Mouse (Mus musculus): ENCODE results near the gene Brd3. TPM values are rescaled to one million over a fixed set of nuclear protein-coding genes. Genes with fewer than 3 reads are reported as not detected.

The Brd3 gene
- polyA plus RNA-seq, 1 experiment from 2014 or later, result 122 TPM

- no peak overlapping the region for H3K4me3 ChIP-seq (ENCODE audit: low read depth, low read length)
- H3K9ac ChIP-seq (ENCODE audit: low read length), result no peak overlapping the region
- H3K27ac ChIP-seq (ENCODE audit: low read depth), result no peak overlapping the region
- peaks cover 40% of the 10 kb centered on the region for H3K4me1 ChIP-seq (replicated peaks; ENCODE audit: control insufficient read depth, insufficient read depth, low read length)
- no peak for DNase-seq (ENCODE audit: low spot score)
- ATAC-seq (replicated peaks; ENCODE audit: low FRiP score, low TSS enrichment, low read depth), result no peak
- H3K9me3 ChIP-seq (ENCODE audit: control insufficient read depth, low read length), result no peaks in the 10 kb centered on the region
- no peak overlapping the region for H3K4me2 ChIP-seq (ENCODE audit: low read length)
- peaks cover 14% of the 10 kb centered on the region; the same call in 1 of the 2 replicates for H3K36me3 ChIP-seq (ENCODE audit: control insufficient read depth, insufficient read depth, low read length)
- H3K27me3 ChIP-seq (replicated peaks; ENCODE audit: control insufficient read depth, insufficient read depth, low read length), result no peaks in the 10 kb centered on the region
Observed at GRCm38 (mm10) chr2:27471170-27471584, 36.3 kb downstream of the Brd3 start.

- Histone ChIP-seq H3K4me1 (replicated peaks; ENCODE audit: control insufficient read depth, insufficient read depth, low read length) (peaks cover 40% of the 10 kb centered on the region), H3K4me2 (ENCODE audit: low read length) (no peak overlapping the region), H3K27ac (ENCODE audit: low read depth) (no peak overlapping the region), H3K27me3 (replicated peaks; ENCODE audit: control insufficient read depth, insufficient read depth, low read length) (no peaks in the 10 kb centered on the region), H3K9me3 (ENCODE audit: control insufficient read depth, low read length) (no peaks in the 10 kb centered on the region), H3K4me3 (ENCODE audit: low read depth, low read length) (no peak overlapping the region), H3K9ac (ENCODE audit: low read length) (no peak overlapping the region), H3K36me3 (ENCODE audit: control insufficient read depth, insufficient read depth, low read length) (peaks cover 18% of the 10 kb centered on the region)
- 85% methylated on average over 2 of the region's 2 CpGs for WGBS
- DNase-seq (ENCODE audit: low spot score) (no peak), ATAC-seq (replicated peaks; ENCODE audit: low FRiP score, low TSS enrichment, low read depth) (no peak)
Observed at GRCm38 (mm10) chr2:27470535-27470934, 36.9 kb downstream of the Brd3 start.

- H3K9ac ChIP-seq (ENCODE audit: low read length), result no peak overlapping the region
- DNase-seq (ENCODE audit: low spot score) (no peak), ATAC-seq (replicated peaks; ENCODE audit: low FRiP score, low TSS enrichment, low read depth) (no peak)
- 60% methylated on average over 3 of the region's 3 CpGs for WGBS
- H3K4me1 ChIP-seq (replicated peaks; ENCODE audit: control insufficient read depth, insufficient read depth, low read length), result peaks cover 40% of the 10 kb centered on the region
- H3K4me3 ChIP-seq (ENCODE audit: low read depth, low read length), result no peak overlapping the region
- H3K27ac ChIP-seq (ENCODE audit: low read depth), result no peak overlapping the region
- no peaks in the 10 kb centered on the region for H3K27me3 ChIP-seq (replicated peaks; ENCODE audit: control insufficient read depth, insufficient read depth, low read length)
- peaks cover 22% of the 10 kb centered on the region for H3K36me3 ChIP-seq (ENCODE audit: control insufficient read depth, insufficient read depth, low read length)
- no peak overlapping the region for H3K4me2 ChIP-seq (ENCODE audit: low read length)
- no peaks in the 10 kb centered on the region for H3K9me3 ChIP-seq (ENCODE audit: control insufficient read depth, low read length)
Observed at GRCm38 (mm10) chr2:27469991-27470355, 37.5 kb downstream of the Brd3 start.

GRCm38 (mm10) chr2:27469292-27469990 lies 38.0 kb downstream of the Brd3 start:
- Histone ChIP-seq H3K4me2 (ENCODE audit: low read length) (no peak overlapping the region), H3K36me3 (ENCODE audit: control insufficient read depth, insufficient read depth, low read length) (peaks cover 25% of the 10 kb centered on the region), H3K4me3 (ENCODE audit: low read depth, low read length) (no peak overlapping the region), H3K4me1 (replicated peaks; ENCODE audit: control insufficient read depth, insufficient read depth, low read length) (peaks cover 40% of the 10 kb centered on the region), H3K27ac (ENCODE audit: low read depth) (no peak overlapping the region), H3K9ac (ENCODE audit: low read length) (no peak overlapping the region), H3K9me3 (ENCODE audit: control insufficient read depth, low read length) (no peaks in the 10 kb centered on the region), H3K27me3 (replicated peaks; ENCODE audit: control insufficient read depth, insufficient read depth, low read length) (no peaks in the 10 kb centered on the region)
- ATAC-seq (replicated peaks; ENCODE audit: low FRiP score, low TSS enrichment, low read depth) (no peak), DNase-seq (ENCODE audit: low spot score) (no peak)
- 67% methylated on average over 4 of the region's 4 CpGs for WGBS

GRCm38 (mm10) chr2:27462901-27463300 lies 44.6 kb downstream of the Brd3 start:
- no peak overlapping the region for H3K4me2 ChIP-seq (ENCODE audit: low read length)
- no peak overlapping the region for H3K4me3 ChIP-seq (ENCODE audit: low read depth, low read length)
- H3K27me3 ChIP-seq (replicated peaks; ENCODE audit: control insufficient read depth, insufficient read depth, low read length), result no peaks in the 10 kb centered on the region
- no peaks in the 10 kb centered on the region; the same call in 1 of the 2 replicates for H3K4me1 ChIP-seq (replicated peaks; ENCODE audit: control insufficient read depth, insufficient read depth, low read length)
- no peak overlapping the region for H3K27ac ChIP-seq (ENCODE audit: low read depth)
- WGBS, result 88% methylated on average over 4 of the region's 4 CpGs
- ATAC-seq (replicated peaks; ENCODE audit: low FRiP score, low TSS enrichment, low read depth) (no peak), DNase-seq (ENCODE audit: low spot score) (no peak)
- H3K9ac ChIP-seq (ENCODE audit: low read length), result no peak overlapping the region
- H3K9me3 ChIP-seq (ENCODE audit: control insufficient read depth, low read length), result no peaks in the 10 kb centered on the region
- H3K36me3 ChIP-seq (ENCODE audit: control insufficient read depth, insufficient read depth, low read length), result peaks cover 81% of the 10 kb centered on the region

GRCm38 (mm10) chr2:27461881-27462660 lies 45.4 kb downstream of the Brd3 start:
- H3K4me3 ChIP-seq (ENCODE audit: low read depth, low read length), result no peak overlapping the region

GRCm38 (mm10) chr2:27460651-27461050 lies 46.8 kb downstream of the Brd3 start:
- H3K9me3 ChIP-seq (ENCODE audit: control insufficient read depth, low read length), result no peaks in the 10 kb centered on the region
- no peak for ATAC-seq (replicated peaks; ENCODE audit: low FRiP score, low TSS enrichment, low read depth)
- no peak for DNase-seq (ENCODE audit: low spot score)
- no peak overlapping the region for H3K4me2 ChIP-seq (ENCODE audit: low read length)
- peaks cover 93% of the 10 kb centered on the region for H3K36me3 ChIP-seq (ENCODE audit: control insufficient read depth, insufficient read depth, low read length)
- no peak overlapping the region for H3K4me3 ChIP-seq (ENCODE audit: low read depth, low read length)
- no peaks in the 10 kb centered on the region for H3K27me3 ChIP-seq (replicated peaks; ENCODE audit: control insufficient read depth, insufficient read depth, low read length)
- H3K9ac ChIP-seq (ENCODE audit: low read length), result no peak overlapping the region
- no peaks in the 10 kb centered on the region for H3K4me1 ChIP-seq (replicated peaks; ENCODE audit: control insufficient read depth, insufficient read depth, low read length)
- WGBS, result 68% methylated on average over 9 of the region's 9 CpGs
- H3K27ac ChIP-seq (ENCODE audit: low read depth), result no peak overlapping the region

More at GRCm38 (mm10) chr2:27461881-27462660, 45.4 kb downstream of the Brd3 start:
- 77% methylated on average over 4 of the region's 4 CpGs for WGBS
- H3K36me3 ChIP-seq (ENCODE audit: control insufficient read depth, insufficient read depth, low read length), result peaks cover 85% of the 10 kb centered on the region
- no peak overlapping the region for H3K9ac ChIP-seq (ENCODE audit: low read length)
- no peak overlapping the region for H3K4me2 ChIP-seq (ENCODE audit: low read length)
- no peak overlapping the region for H3K27ac ChIP-seq (ENCODE audit: low read depth)
- DNase-seq (ENCODE audit: low spot score) (no peak), ATAC-seq (replicated peaks; ENCODE audit: low FRiP score, low TSS enrichment, low read depth) (no peak)
- H3K4me1 ChIP-seq (replicated peaks; ENCODE audit: control insufficient read depth, insufficient read depth, low read length), result no peaks in the 10 kb centered on the region; the same call in 1 of the 2 replicates
- no peaks in the 10 kb centered on the region for H3K9me3 ChIP-seq (ENCODE audit: control insufficient read depth, low read length)
- no peaks in the 10 kb centered on the region for H3K27me3 ChIP-seq (replicated peaks; ENCODE audit: control insufficient read depth, insufficient read depth, low read length)

GRCm38 (mm10) chr2:27460163-27460562 lies 47.3 kb downstream of the Brd3 start:
- H3K27ac ChIP-seq (ENCODE audit: low read depth), result no peak overlapping the region
- H3K27me3 ChIP-seq (replicated peaks; ENCODE audit: control insufficient read depth, insufficient read depth, low read length), result no peaks in the 10 kb centered on the region
- no peak overlapping the region for H3K4me3 ChIP-seq (ENCODE audit: low read depth, low read length)
- ATAC-seq (replicated peaks; ENCODE audit: low FRiP score, low TSS enrichment, low read depth) (no peak; the same call in 1 of the 2 replicates), DNase-seq (ENCODE audit: low spot score) (no peak)
- no peaks in the 10 kb centered on the region for H3K9me3 ChIP-seq (ENCODE audit: control insufficient read depth, low read length)
- H3K36me3 ChIP-seq (ENCODE audit: control insufficient read depth, insufficient read depth, low read length), result peaks cover 93% of the 10 kb centered on the region
- no peak overlapping the region for H3K9ac ChIP-seq (ENCODE audit: low read length)
- H3K4me2 ChIP-seq (ENCODE audit: low read length), result no peak overlapping the region
- no peaks in the 10 kb centered on the region for H3K4me1 ChIP-seq (replicated peaks; ENCODE audit: control insufficient read depth, insufficient read depth, low read length)
- 81% methylated on average over 5 of the region's 5 CpGs for WGBS

Measured in intestine, embryonic 14.5 days (tissue).